Mouse (Mus musculus): Measurements from ENCODE around the gene Adam3.

Gene Adam3

GRCm38 (mm10) chr8:24725630-24726029 is at the start of gene Adam3:
Gene Adam3, minus strand, starts transcription at chr8:24725852.
- peak; percentile 11 to 34 for DNase-seq

GRCm38 (mm10) chr8:24724886-24725626 is 596 bp downstream of the Adam3 start:
- DNase-seq, result peak in 1 of 2 experiments; percentile 25

Measured in lung, postnatal 4 days (tissue).